In the genomic region with DNA sequence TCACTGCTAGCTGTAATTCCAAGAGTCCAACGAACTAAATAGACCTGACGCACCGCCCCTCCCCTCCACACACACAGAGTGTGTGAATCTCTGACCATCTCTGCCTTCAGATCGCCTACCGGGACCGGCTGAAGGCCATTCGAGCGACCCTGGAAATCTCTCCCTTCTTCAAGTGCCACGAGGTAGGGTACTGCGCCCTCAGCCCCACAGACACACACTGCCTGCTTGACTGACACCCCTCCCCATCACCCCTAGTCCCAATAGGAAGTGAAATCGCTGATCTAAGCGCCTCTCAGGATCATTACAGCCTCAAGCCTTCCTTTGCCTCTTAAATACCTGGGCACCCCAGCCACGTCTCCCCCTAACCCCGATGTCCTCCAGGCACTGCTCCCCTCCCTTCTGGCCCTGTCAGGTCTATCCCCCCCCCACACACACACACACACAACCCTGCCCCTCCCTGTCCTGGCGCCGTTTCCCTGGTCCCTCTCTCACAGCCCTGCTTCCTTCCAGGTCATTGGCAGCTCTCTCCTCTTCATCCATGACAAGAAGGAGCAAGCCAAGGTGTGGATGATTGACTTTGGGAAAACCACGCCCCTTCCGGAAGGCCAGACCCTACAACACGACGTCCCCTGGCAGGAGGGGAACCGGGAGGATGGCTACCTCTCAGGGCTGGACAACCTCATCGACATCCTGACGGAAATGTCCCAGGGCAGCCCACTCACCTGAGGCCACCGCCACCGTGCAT, we compare ENCODE assay signal across 9 mouse cellular contexts.
A peak's percentile ranks its signal among the peaks of the same experiment; 100 is the strongest.
DNase-seq lines count a peak whose midpoint lies in the region; ATAC-seq and TF ChIP-seq lines count a peak whose summit lies in the region.
"Had no signal": no experiment of that assay in that cellular context is flagged by ENCODE, and none has a peak within 500 bp of the region (broad histone marks: within the 10 kb centered on the region; RNA-seq: fewer than 3 reads in every experiment).

No protein-coding gene starts in this region.

- H3K4me2 ChIP-seq in hindbrain, embryonic 16.5 days (ENCODE audit: low read length) = peak overlapping the region; percentile 33
- H3K4me2 ChIP-seq in stomach, postnatal 0 days (replicated peaks; ENCODE audit: low read depth) = no peak overlapping the region

- 51% methylated on average over 25 of the region's 25 CpGs for WGBS in hindbrain, embryonic 16.5 days
- WGBS in stomach, postnatal 0 days = 63% methylated on average over 25 of the region's 25 CpGs

- H3K4me3 ChIP-seq in hindbrain, embryonic 16.5 days (ENCODE audit: low read length) = peak overlapping the region; percentile 6; the same call in 1 of the 2 replicates
- no peak overlapping the region for H3K4me3 ChIP-seq in stomach, postnatal 0 days (ENCODE audit: low read depth, low read length)
- H3K4me3 ChIP-seq: myocyte had no signal

- no peaks in the 10 kb centered on the region for H3K9me3 ChIP-seq in hindbrain, embryonic 16.5 days (ENCODE audit: control insufficient read depth, low read length)
- H3K9me3 ChIP-seq in stomach, postnatal 0 days (ENCODE audit: control insufficient read depth, low read length) = no peaks in the 10 kb centered on the region

- no peak for TF ChIP-seq CTCF in stomach, postnatal 0 days (IDR thresholded peaks at IDR 0.05; ENCODE audit: low read depth)

- TF ChIP-seq EP300 in stomach, postnatal 0 days (optimal IDR thresholded peaks at IDR 0.05) = no peak

- ATAC-seq in hindbrain, embryonic 16.5 days = peak; percentile 61
- ATAC-seq in stomach, postnatal 0 days (ENCODE audit: low FRiP score, low TSS enrichment) = no peak

- peak overlapping the region; percentile 57 for H3K27ac ChIP-seq in hindbrain, embryonic 16.5 days (ENCODE audit: low read depth, low read length)
- H3K27ac ChIP-seq in stomach, postnatal 0 days (replicated peaks) = 0 out of 2 replicates have a peak overlapping the region, but pooled peaks have one; percentile 9

- peak; percentile 96 for DNase-seq in heart, adult 11 months
- DNase-seq in heart, postnatal 10 days = no peak
- DNase-seq in lung, postnatal 10 days = peak; percentile 25
- no peak for DNase-seq in lung, postnatal 14 days
- DNase-seq in stomach, postnatal 0 days (ENCODE audit: low spot score) = no peak
- no peak for DNase-seq in right cerebral cortex, postnatal 10 days (ENCODE audit: low spot score in 2 of 2)
- DNase-seq in left cerebral cortex, postnatal 25 days (ENCODE audit: low spot score in 2 of 2) = no peak

- H3K4me1 ChIP-seq in hindbrain, embryonic 16.5 days (ENCODE audit: control insufficient read depth, insufficient read depth, low read depth, low read length) = peaks cover 24% of the 10 kb centered on the region
- no peaks in the 10 kb centered on the region for H3K4me1 ChIP-seq in stomach, postnatal 0 days (replicated peaks; ENCODE audit: control insufficient read depth, insufficient read depth)

- no peaks in the 10 kb centered on the region for H3K27me3 ChIP-seq in hindbrain, embryonic 16.5 days (replicated peaks; ENCODE audit: control insufficient read depth, insufficient read depth, low read length)
- no peaks in the 10 kb centered on the region for H3K27me3 ChIP-seq in stomach, postnatal 0 days (ENCODE audit: control insufficient read depth, insufficient read depth, low read length)

- intact Hi-C loops in heart, postnatal 10 days (cut with DNase I) = loop anchor here (10.0 kb wide), 1 partner anchor 247 kb away; no protein-coding TSS in a partner anchor
- intact Hi-C loops in left cerebral cortex, postnatal 25 days (cut with DNase I) = loop anchor here (10.0 kb wide), 1 partner anchor 247 kb away; no protein-coding TSS in a partner anchor

- no peaks in the 10 kb centered on the region for H3K36me3 ChIP-seq in hindbrain, embryonic 16.5 days (ENCODE audit: control insufficient read depth, insufficient read depth, low read length)
- H3K36me3 ChIP-seq in stomach, postnatal 0 days (ENCODE audit: control insufficient read depth, insufficient read depth, low read length) = peaks cover 14% of the 10 kb centered on the region

- peak overlapping the region; percentile 53 for H3K9ac ChIP-seq in hindbrain, embryonic 16.5 days (ENCODE audit: low read depth, low read length)
- H3K9ac ChIP-seq in stomach, postnatal 0 days (ENCODE audit: low read length) = no peak overlapping the region

Comparison
In these comparisons a context has a peak if more than half of its experiments do, and no peak if none do; other contexts are left out.
1. DNase-seq: peak in heart, adult 11 months (single experiment) and lung, postnatal 10 days (single experiment); none in heart, postnatal 10 days (0 of 2), lung, postnatal 14 days (single experiment), stomach, postnatal 0 days (single experiment), right cerebral cortex, postnatal 10 days (0 of 2) and left cerebral cortex, postnatal 25 days (0 of 2).